ENCODE assay signal across 8 mouse cellular contexts in genomic region chr10:30655655-30656054, GRCm38 (mm10). TPM values are rescaled to one million over a fixed set of nuclear protein-coding genes. Genes with fewer than 3 reads are reported as not detected.
DNase-seq lines count a peak whose midpoint lies in the region; ATAC-seq and TF ChIP-seq lines count a peak whose summit lies in the region.

No protein-coding gene starts in this region.

- WGBS in lung, adult 2 months, result 15% methylated on average over 5 of the region's 5 CpGs
- WGBS in limb, embryonic 13.5 days, result 11% methylated on average over 5 of the region's 5 CpGs
- 4% methylated on average over 5 of the region's 5 CpGs for WGBS in neural tube, embryonic 14.5 days
- 22% methylated on average over 5 of the region's 5 CpGs for WGBS in forebrain, embryonic 12.5 days

- no peaks in the 10 kb centered on the region for H3K27me3 ChIP-seq in limb, embryonic 13.5 days
- no peaks in the 10 kb centered on the region for H3K27me3 ChIP-seq in neural tube, embryonic 14.5 days (ENCODE audit: control insufficient read depth, insufficient read depth, low read length)
- no peaks in the 10 kb centered on the region for H3K27me3 ChIP-seq in forebrain, embryonic 12.5 days

- H3K4me2 ChIP-seq in limb, embryonic 13.5 days (replicated peaks), result peak overlapping the region; percentile 61
- H3K4me2 ChIP-seq in neural tube, embryonic 14.5 days (ENCODE audit: low read depth, low read length), result peak overlapping the region; percentile 8; the same call in 1 of the 2 replicates
- H3K4me2 ChIP-seq in forebrain, embryonic 12.5 days, result no peak overlapping the region

- DNase-seq in lung, adult 2 months, result no peak
- DNase-seq in lung, postnatal 25 days (ENCODE audit: low spot score), result no peak
- DNase-seq in cerebellum, adult 11-12 months, result no peak
- DNase-seq in cerebellum, adult 9-11 months, result no peak

- H3K4me1 ChIP-seq in lung, adult 2 months (ENCODE audit: control insufficient read depth, insufficient read depth, low read length), result peaks cover 3% of the 10 kb centered on the region
- peaks cover 5% of the 10 kb centered on the region; the same call in 1 of the 2 replicates for H3K4me1 ChIP-seq in embryonic fibroblast, embryonic 13.5 days (ENCODE audit: control insufficient read depth, insufficient read depth, low read length)
- H3K4me1 ChIP-seq in limb, embryonic 13.5 days, result peaks cover 6% of the 10 kb centered on the region
- H3K4me1 ChIP-seq in neural tube, embryonic 14.5 days (ENCODE audit: control insufficient read depth, insufficient read depth, low read length), result no peaks in the 10 kb centered on the region
- 0 out of 2 replicates have a peak, but pooled peaks cover 5% of the 10 kb centered on the region for H3K4me1 ChIP-seq in forebrain, embryonic 12.5 days

- no peaks in the 10 kb centered on the region for H3K9me3 ChIP-seq in limb, embryonic 13.5 days
- no peaks in the 10 kb centered on the region for H3K9me3 ChIP-seq in neural tube, embryonic 14.5 days (ENCODE audit: control insufficient read depth, low read length)
- H3K9me3 ChIP-seq in forebrain, embryonic 12.5 days, result no peaks in the 10 kb centered on the region

- peak overlapping the region; percentile 56 for H3K9ac ChIP-seq in limb, embryonic 13.5 days
- no peak overlapping the region for H3K9ac ChIP-seq in neural tube, embryonic 14.5 days (replicated peaks; ENCODE audit: low read depth, low read length)
- no peak overlapping the region for H3K9ac ChIP-seq in forebrain, embryonic 12.5 days

- ATAC-seq in limb, embryonic 13.5 days (ENCODE audit: low FRiP score, low read depth), result peak; percentile 59; the same call in 1 of the 2 replicates
- no peak for ATAC-seq in neural tube, embryonic 14.5 days (ENCODE audit: low read depth)
- no peak for ATAC-seq in forebrain, embryonic 12.5 days (ENCODE audit: low FRiP score)

- TF ChIP-seq POLR2A in lung, adult 2 months (IDR thresholded peaks at IDR 0.05; ENCODE audit: borderline replicate concordance, extremely low read depth, low read depth, low read length), result no peak
- no peak for TF ChIP-seq POLR2A in embryonic fibroblast, embryonic 13.5 days (IDR thresholded peaks at IDR 0.05; ENCODE audit: low read depth, low read length)

- TF ChIP-seq CTCF in lung, adult 2 months (IDR thresholded peaks at IDR 0.05; ENCODE audit: insufficient read depth, low read length), result no peak
- no peak for TF ChIP-seq CTCF in embryonic fibroblast, embryonic 13.5 days (IDR thresholded peaks at IDR 0.05; ENCODE audit: borderline replicate concordance, insufficient read depth, low read length)

- H3K27ac ChIP-seq in embryonic fibroblast, embryonic 13.5 days (ENCODE audit: insufficient read depth, low read length), result peak overlapping the region; percentile 39; the same call in 1 of the 2 replicates
- 0 out of 2 replicates have a peak overlapping the region, but pooled peaks have one; percentile 2 for H3K27ac ChIP-seq in limb, embryonic 13.5 days
- H3K27ac ChIP-seq in neural tube, embryonic 14.5 days (ENCODE audit: low read depth, low read length), result no peak overlapping the region
- H3K27ac ChIP-seq in forebrain, embryonic 12.5 days, result no peak overlapping the region

- peaks cover 36% of the 10 kb centered on the region for H3K36me3 ChIP-seq in limb, embryonic 13.5 days
- H3K36me3 ChIP-seq in neural tube, embryonic 14.5 days (ENCODE audit: control insufficient read depth, insufficient read depth, low read length), result no peaks in the 10 kb centered on the region
- no peaks in the 10 kb centered on the region; the same call in 1 of the 2 replicates for H3K36me3 ChIP-seq in forebrain, embryonic 12.5 days (replicated peaks)

- peak overlapping the region; percentile 45 for H3K4me3 ChIP-seq in lung, adult 2 months (replicated peaks; ENCODE audit: extremely low read depth, low read depth, low read length)
- peak overlapping the region; percentile 43 for H3K4me3 ChIP-seq in embryonic fibroblast, embryonic 13.5 days (ENCODE audit: insufficient read depth, low read length)
- H3K4me3 ChIP-seq in limb, embryonic 13.5 days, result peak overlapping the region; percentile 32
- no peak overlapping the region for H3K4me3 ChIP-seq in neural tube, embryonic 14.5 days (ENCODE audit: low read depth, low read length)
- no peak overlapping the region for H3K4me3 ChIP-seq in forebrain, embryonic 12.5 days (replicated peaks)

RNA-seq across cellular contexts. Expression of gene Hint3, which starts 26.2 kb away (rescaled TPM):
- polyA plus RNA-seq in lung, adult 2 months (2012; rRNA removed), result 7.9 and 8.3 TPM in 2 replicates
- polyA plus RNA-seq in embryonic fibroblast, embryonic 13.5 days (2011; ENCODE audit: insufficient read length, low read depth, missing spikeins), result 17.8 and 19.4 TPM in 2 replicates
- polyA plus RNA-seq in limb, embryonic 13.5 days (2015; fragmentation: Nextera tagmentation; extraction: Ambion mirVana), result 20.0 and 20.3 TPM in 2 replicates
- 23.0 and 24.3 TPM in 2 replicates for polyA plus RNA-seq in neural tube, embryonic 14.5 days (2014; fragmentation: Nextera tagmentation; extraction: Ambion mirVana)
- 18.5 and 22.7 TPM in 2 replicates for polyA plus RNA-seq in forebrain, embryonic 12.5 days (2016; fragmentation: Nextera tagmentation; extraction: Ambion mirVana)

RNA-seq across cellular contexts. Expression of gene Trmt11, which starts 55.1 kb away (rescaled TPM):
- polyA plus RNA-seq in lung, adult 2 months (2012; rRNA removed), result 1.3 and 1.6 TPM in 2 replicates
- polyA plus RNA-seq in embryonic fibroblast, embryonic 13.5 days (2011; ENCODE audit: insufficient read length, low read depth, missing spikeins), result 14.2 and 18.3 TPM in 2 replicates
- 32.4 and 34.6 TPM in 2 replicates for polyA plus RNA-seq in limb, embryonic 13.5 days (2015; fragmentation: Nextera tagmentation; extraction: Ambion mirVana)
- polyA plus RNA-seq in neural tube, embryonic 14.5 days (2014; fragmentation: Nextera tagmentation; extraction: Ambion mirVana), result 20.2 and 23.7 TPM in 2 replicates
- 30.1 and 32.5 TPM in 2 replicates for polyA plus RNA-seq in forebrain, embryonic 12.5 days (2016; fragmentation: Nextera tagmentation; extraction: Ambion mirVana)

Comparison
In these comparisons a context has a peak if more than half of its experiments do, and no peak if none do; other contexts are left out.
1. H3K4me3 ChIP-seq: peak in lung, adult 2 months (single experiment), embryonic fibroblast, embryonic 13.5 days (single experiment) and limb, embryonic 13.5 days (single experiment); none in neural tube, embryonic 14.5 days (single experiment) and forebrain, embryonic 12.5 days (single experiment).
2. H3K27ac ChIP-seq: peak in embryonic fibroblast, embryonic 13.5 days (single experiment) and limb, embryonic 13.5 days (single experiment); none in neural tube, embryonic 14.5 days (single experiment) and forebrain, embryonic 12.5 days (single experiment).